Mouse (Mus musculus) small intestine, adult 2 months (tissue): ENCODE data around the gene Ccdc182.

Source experiments
- CTCF ChIP-seq: fragments of 200-500 bp; IDR thresholded peaks from 2 replicates; pipeline ENCODE4 v1.5.1; 2012; ENCODE audit warnings: low read depth, mild to moderate bottlenecking, control low read depth, inconsistent platforms, low read length, moderate library complexity, mixed read lengths; ENCODE audit not compliant: insufficient replicate concordance, insufficient read length; ENCODE audit errors: extremely low read depth
- POLR2A ChIP-seq: fragments of 200-500 bp; IDR thresholded peaks from 2 replicates; pipeline ENCODE4 v1.6.1; 2012; ENCODE audit warnings: low read depth, mild to moderate bottlenecking, control low read depth, inconsistent platforms, low read length, moderate library complexity

- TF ChIP-seq POLR2A (no peak), CTCF (no peak)
Measured at GRCm38 (mm10) chr11:88245581-88246170, 48.2 kb upstream of the Ccdc182 start.
